Mouse (Mus musculus) spleen, adult 18-20 months (tissue): ENCODE data around the gene Olfr653.

Experiments
- DNase-seq, 2 experiments: peaks; one replicate each; pipeline ENCODE4 v3.0.0; 2022; ENCODE audit warnings: mixed read lengths in 2 of 2

Gene Olfr653

DNA sequence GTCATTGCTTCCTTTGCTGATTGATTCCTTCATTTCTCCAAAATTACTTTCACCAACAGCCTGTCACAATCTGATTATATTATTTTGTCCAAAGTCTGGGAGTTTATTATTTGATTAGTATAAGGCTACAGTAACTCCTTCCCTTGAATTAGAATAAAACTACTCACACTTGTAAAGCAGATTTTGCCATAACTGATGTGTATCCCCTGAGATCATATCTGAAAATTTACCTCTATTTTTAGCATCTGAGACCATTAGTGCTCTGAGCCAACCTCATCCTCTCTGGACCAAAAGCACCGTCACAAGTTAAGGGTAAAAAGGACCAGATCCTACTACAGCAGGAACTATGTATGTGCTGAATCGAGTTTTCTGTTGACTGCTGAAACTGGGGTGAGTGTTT, at the start of gene Olfr653:
Olfr653 (plus strand) TSS at position 301 of the 400 bp plus-strand sequence.
- DNase-seq: no peak

DNA sequence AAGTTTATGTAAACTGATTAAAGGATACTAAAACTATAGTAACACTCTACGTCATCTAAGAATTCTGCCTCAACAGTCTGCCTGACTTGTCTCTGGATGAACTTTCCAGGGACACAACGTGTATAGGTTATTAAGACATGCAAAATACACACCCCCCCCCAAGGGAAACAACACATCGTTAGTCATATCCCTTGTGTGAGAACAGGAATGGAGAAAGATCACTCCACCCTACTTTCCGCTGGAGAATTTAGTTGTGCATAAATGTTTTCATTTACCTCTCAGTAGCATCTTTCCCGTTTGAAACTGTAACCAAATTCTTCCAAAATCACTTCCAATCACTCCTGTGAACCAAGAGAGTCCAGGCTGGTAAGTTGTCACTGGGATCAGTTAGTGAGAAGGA, 27.3 kb upstream of the Olfr653 start, which contains the start of gene Olfr651:
Olfr651 (plus strand) TSS at position 301 of the 400 bp plus-strand sequence.
- DNase-seq: no peak

DNA sequence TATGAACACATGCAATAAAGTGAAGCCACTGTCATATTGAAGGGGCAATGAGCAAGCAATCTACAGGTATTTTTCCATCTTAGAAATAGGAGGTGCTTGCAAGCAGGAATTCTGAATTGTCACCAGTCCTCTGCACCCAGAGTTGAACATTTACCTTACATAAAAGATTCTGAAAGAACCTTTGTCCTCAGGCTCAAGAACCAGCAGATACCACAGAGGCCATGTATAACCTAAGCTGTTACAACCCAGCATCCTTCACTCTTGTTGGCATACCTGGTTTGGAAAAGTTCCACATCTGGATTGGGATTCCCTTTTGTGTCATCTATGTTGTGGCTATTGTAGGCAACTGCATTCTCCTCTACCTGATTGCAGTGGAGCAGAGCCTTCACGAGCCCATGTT, 24.4 kb upstream of the Olfr653 start:
- no peak for DNase-seq

DNA sequence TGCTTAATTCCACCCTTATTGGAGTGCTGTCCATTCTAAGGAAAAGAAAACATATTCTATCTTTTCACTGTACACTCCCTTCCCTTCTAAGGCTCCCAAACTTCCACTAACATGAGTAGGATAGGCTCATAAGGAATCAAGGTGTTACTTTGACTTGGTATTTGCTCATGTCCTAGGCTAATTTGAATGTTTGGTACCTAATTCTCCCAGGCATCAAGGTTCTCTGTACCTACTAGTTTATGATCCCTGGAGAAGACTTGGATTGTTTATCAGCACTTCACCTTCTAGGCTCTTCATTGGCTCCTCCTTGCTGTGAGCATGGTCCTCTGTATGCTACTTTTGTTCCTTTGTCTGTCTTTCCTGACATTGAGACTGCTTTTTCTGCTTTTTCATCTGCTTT, 16.5 kb upstream of the Olfr653 start, which contains the start of gene Olfr652:
Olfr652 (plus strand) TSS at position 301 of the 400 bp plus-strand sequence.
- no peak for DNase-seq

DNA sequence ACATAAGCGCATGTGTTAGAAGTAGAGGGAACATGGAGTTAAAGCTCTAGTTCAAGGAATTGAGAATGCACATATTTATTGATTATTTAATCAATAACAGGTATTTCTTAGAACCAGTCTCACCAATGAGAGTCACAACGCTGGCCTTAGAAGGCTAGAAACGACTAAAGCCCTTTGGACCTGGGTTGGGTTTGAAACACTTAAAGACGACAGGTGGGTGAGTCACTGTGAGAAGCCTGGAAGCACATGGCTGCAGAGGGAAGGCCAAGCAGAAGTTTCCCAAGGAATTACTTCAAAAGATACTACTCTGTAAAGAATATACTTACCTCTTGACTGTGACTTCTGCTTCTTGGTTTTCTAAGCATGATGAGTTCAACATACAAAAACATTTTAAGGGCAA, 3.7 kb downstream of the Olfr653 start:
- no peak for DNase-seq

DNA sequence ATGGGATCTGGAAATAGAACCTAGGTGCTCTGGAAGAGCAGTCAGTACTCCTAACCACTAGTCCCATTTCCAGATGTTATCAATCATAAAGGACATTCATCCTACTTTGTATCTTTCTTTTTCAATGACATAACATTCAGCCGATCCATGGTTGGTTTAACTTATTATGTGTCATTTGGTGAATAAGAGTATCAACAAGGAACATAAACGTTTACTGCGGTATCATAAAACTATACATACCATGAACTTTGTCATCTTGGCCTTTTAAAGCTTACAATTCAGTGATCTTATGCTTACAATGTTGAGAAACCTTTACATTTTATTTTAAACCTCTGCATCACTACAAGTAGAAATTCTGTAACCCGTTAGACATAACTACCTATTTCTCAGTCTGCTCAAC, 4.3 kb downstream of the Olfr653 start:
- DNase-seq: no peak

DNA sequence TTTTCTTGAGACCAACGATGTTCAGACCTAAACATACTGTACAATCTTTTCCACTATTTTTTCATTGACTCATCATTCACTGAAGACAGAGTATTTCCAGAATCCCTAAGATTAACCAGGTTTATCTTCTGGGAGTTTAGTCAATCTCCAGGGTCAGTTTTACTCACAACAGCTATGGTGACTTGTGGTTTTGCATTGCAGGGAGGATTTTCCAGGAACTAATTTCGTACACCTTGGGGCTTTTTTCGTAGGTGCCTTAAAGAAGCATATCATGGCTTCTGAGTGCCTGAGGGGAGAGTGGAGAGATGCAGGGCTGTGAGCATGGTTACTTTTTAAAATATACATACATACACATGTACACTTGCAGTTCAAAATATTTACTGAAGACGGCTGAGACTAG, 9.6 kb downstream of the Olfr653 start, which contains the start of gene Olfr654:
Olfr654 (plus strand) TSS at position 301 of the 400 bp plus-strand sequence.
- DNase-seq: no peak

DNA sequence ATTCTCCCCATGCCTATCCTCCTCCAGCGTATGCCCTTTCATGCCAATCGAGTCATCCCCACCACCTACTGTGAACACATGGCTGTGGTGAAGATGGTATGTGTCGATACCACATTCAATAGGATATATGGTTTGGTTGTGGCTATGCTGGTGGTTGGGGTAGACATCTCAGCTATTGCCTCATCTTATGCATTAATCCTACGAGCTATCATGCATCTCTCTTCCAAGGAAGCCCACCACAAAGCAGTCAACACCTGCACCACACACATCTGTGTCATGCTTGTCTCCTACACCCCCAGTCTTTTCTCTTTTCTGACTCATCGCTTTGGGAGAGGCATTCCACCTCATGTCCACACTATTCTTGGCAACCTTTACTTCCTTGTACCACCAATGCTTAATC, 11.2 kb downstream of the Olfr653 start:
- no peak for DNase-seq

DNA sequence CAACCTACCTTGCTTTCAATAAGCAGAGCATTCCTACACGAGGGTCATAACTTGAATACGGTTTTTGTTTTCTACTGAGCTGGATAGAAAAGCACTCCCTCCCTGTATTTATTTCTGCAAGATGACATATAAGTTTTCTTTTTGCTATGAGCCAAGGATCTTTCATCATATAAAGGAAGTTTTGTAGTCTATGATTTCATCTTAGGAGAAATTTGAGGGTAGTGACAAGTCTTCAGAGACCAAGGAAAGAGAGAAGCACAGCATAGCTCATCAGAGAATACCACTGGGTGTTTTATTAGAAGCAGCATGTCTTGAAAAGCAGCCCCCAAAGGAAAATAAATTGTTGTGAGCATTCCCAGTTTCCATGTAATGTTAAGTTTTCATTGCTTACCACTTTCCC, 24.6 kb downstream of the Olfr653 start, which contains the start of gene Olfr655:
Olfr655 (minus strand) TSS at position 101 of the 400 bp plus-strand sequence.
- DNase-seq: no peak

DNA sequence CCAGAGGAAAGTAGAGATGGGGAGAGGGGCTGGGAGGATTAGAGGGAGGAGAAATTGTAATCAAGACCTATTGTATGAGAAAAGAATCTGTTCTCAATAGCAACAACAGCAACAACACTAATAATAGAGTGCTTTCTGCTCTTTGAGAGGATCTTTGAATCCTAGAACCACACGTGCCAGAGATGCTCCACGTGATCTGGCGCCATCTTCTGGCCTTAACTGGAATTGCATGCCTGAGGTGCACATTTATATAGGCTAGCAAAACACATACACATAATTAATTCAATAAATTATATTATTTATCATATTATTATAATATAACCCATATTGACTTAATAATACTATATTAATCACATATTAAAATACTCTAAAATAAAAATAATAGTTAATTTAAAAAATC, 26.1 kb downstream of the Olfr653 start:
- DNase-seq: peak; percentile 20 to 54

DNA sequence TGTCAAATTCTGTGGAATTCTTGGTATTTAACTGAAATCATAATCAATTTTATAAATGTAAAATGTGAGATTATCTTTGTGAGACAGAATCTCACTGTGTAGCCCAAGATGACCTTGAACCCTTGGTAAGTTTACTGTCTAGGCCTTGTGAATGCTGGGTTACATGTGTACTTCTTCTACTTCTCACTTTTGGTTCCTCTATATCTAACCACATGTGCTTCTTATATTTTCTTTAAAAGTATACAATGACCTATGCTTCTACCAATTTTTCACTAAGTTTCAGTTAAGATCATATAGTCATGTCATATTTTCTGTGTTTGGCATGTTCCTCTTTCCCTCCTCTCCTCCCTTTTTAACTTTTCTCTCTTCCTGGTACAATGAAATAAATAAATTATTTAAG, 27.6 kb downstream of the Olfr653 start:
- DNase-seq: no peak

DNA sequence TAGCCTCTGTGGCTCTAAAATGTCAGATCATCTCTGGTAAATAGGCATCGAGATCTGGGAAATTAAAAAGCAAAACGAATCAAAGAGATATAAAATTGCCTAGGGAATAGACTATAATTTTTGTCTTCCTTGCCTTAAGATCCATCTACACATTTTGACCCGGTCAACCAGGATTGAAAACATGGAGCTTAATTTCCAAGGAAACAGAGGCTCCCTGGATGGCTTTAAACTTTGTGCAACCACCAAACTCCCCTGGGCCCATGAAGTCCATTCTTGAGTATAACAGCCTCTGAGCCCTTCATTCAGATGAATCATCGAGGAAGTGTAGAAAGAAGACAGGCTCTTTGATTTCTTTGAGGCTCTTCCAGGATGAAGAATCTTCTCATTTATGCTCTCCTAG, 36.5 kb downstream of the Olfr653 start, which contains the start of gene Olfr656:
Olfr656 (plus strand) TSS at position 301 of the 400 bp plus-strand sequence.
- no peak for DNase-seq

DNA sequence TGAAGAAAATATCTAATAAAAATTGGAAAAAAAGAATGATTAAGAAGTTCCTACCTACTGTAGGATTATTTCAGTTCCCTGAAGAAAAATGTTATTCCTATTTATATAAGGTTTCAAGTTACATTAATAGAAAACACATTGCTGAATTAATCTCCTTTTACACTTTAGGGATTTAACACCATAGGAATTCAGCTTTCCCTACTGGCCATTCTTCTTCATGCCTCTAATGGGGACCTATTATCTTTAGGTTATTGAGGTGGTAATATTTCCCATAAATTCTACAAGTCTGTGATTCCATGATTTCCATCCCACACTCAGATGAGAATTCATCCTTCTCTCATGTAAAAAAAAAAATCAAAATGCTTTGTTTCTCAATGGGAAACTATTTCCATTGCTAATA, 47.4 kb downstream of the Olfr653 start, which contains the start of gene Olfr657:
Olfr657 (plus strand) TSS at position 301 of the 400 bp plus-strand sequence.
- no peak for DNase-seq
